Mouse (Mus musculus): ENCODE measurements around the gene Tmem97. TPM values are rescaled to one million over a fixed set of nuclear protein-coding genes. Genes with fewer than 3 reads are reported as not detected.
"Not testable (repeated sequence)": the region's sequence is repeated elsewhere in the genome, so short reads cannot be mapped to it uniquely, and the experiment has no call there.

Tmem97 gene
- polyA plus RNA-seq, 1 experiment: 34.4 TPM

- H3K4me1 ChIP-seq (ENCODE audit: control insufficient read depth, insufficient read depth, low read length): no peaks in the 10 kb centered on the region
- TF ChIP-seq CTCF (conservative IDR thresholded peaks at IDR 0.05; ENCODE audit: insufficient read depth, insufficient read length, low read depth, low read length) (no peak), POLR2A (IDR thresholded peaks at IDR 0.05; ENCODE audit: low read depth, low read length) (no peak)
- no peak overlapping the region for H3K27ac ChIP-seq (ENCODE audit: insufficient read depth, low read depth, low read length)
- no peaks in the 10 kb centered on the region for H3K27me3 ChIP-seq (replicated peaks; ENCODE audit: control insufficient read depth, insufficient read depth, low read length)
- DNase-seq: no peak
- H3K4me3 ChIP-seq (ENCODE audit: insufficient read depth, low read depth, low read length): no peak overlapping the region
- H3K36me3 ChIP-seq (ENCODE audit: control insufficient read depth, insufficient read depth, low read length): peaks cover 3% of the 10 kb centered on the region
These were observed 35.5 kb upstream of the Tmem97 start for GRCm38 (mm10) chr11:78586099-78586498.

GRCm38 (mm10) chr11:78582848-78583247 lies 32.3 kb upstream of the Tmem97 start:
- no peaks in the 10 kb centered on the region for H3K4me1 ChIP-seq (ENCODE audit: control insufficient read depth, insufficient read depth, low read length)
- no peak overlapping the region for H3K4me3 ChIP-seq (ENCODE audit: insufficient read depth, low read depth, low read length)
- H3K36me3 ChIP-seq (ENCODE audit: control insufficient read depth, insufficient read depth, low read length): peaks cover 3% of the 10 kb centered on the region
- H3K27me3 ChIP-seq (replicated peaks; ENCODE audit: control insufficient read depth, insufficient read depth, low read length): no peaks in the 10 kb centered on the region
- no peak for DNase-seq
- 86% methylated on average over 6 of the region's 6 CpGs for WGBS
- TF ChIP-seq POLR2A (IDR thresholded peaks at IDR 0.05; ENCODE audit: low read depth, low read length) (no peak), CTCF (conservative IDR thresholded peaks at IDR 0.05; ENCODE audit: insufficient read depth, insufficient read length, low read depth, low read length) (no peak)
- no peak overlapping the region for H3K27ac ChIP-seq (ENCODE audit: insufficient read depth, low read depth, low read length)

- DNase-seq: peak; percentile 12
- Histone ChIP-seq H3K27me3 (replicated peaks; ENCODE audit: control insufficient read depth, insufficient read depth, low read length) (no peaks in the 10 kb centered on the region), H3K4me1 (ENCODE audit: control insufficient read depth, insufficient read depth, low read length) (no peaks in the 10 kb centered on the region), H3K36me3 (ENCODE audit: control insufficient read depth, insufficient read depth, low read length) (no peaks in the 10 kb centered on the region; the same call in 1 of the 2 replicates), H3K27ac (ENCODE audit: insufficient read depth, low read depth, low read length) (no peak overlapping the region), H3K4me3 (ENCODE audit: insufficient read depth, low read depth, low read length) (no peak overlapping the region)
- 57% methylated on average over 2 of the region's 2 CpGs for WGBS
- no peak for TF ChIP-seq CTCF (conservative IDR thresholded peaks at IDR 0.05; ENCODE audit: insufficient read depth, insufficient read length, low read depth, low read length)
- TF ChIP-seq POLR2A (IDR thresholded peaks at IDR 0.05; ENCODE audit: low read depth, low read length): no peak
These were observed 24.4 kb upstream of the Tmem97 start for GRCm38 (mm10) chr11:78574975-78575374.

GRCm38 (mm10) chr11:78574536-78574935 lies 24.0 kb upstream of the Tmem97 start:
- Histone ChIP-seq H3K4me1 (ENCODE audit: control insufficient read depth, insufficient read depth, low read length) (no peaks in the 10 kb centered on the region), H3K36me3 (ENCODE audit: control insufficient read depth, insufficient read depth, low read length) (no peaks in the 10 kb centered on the region; the same call in 1 of the 2 replicates), H3K4me3 (ENCODE audit: insufficient read depth, low read depth, low read length) (no peak overlapping the region), H3K27me3 (replicated peaks; ENCODE audit: control insufficient read depth, insufficient read depth, low read length) (no peaks in the 10 kb centered on the region), H3K27ac (ENCODE audit: insufficient read depth, low read depth, low read length) (no peak overlapping the region)
- 86% methylated on average over 3 of the region's 3 CpGs for WGBS
- TF ChIP-seq POLR2A (IDR thresholded peaks at IDR 0.05; ENCODE audit: low read depth, low read length): no peak
- no peak for TF ChIP-seq CTCF (conservative IDR thresholded peaks at IDR 0.05; ENCODE audit: insufficient read depth, insufficient read length, low read depth, low read length)
- DNase-seq: no peak

- not testable (repeated sequence) for H3K36me3 ChIP-seq (ENCODE audit: control insufficient read depth, insufficient read depth, low read length); DNase-seq; H3K4me3 ChIP-seq (ENCODE audit: insufficient read depth, low read depth, low read length); H3K4me1 ChIP-seq (ENCODE audit: control insufficient read depth, insufficient read depth, low read length); H3K27ac ChIP-seq (ENCODE audit: insufficient read depth, low read depth, low read length); H3K27me3 ChIP-seq (replicated peaks; ENCODE audit: control insufficient read depth, insufficient read depth, low read length)
- WGBS: 80% methylated on average over 4 of the region's 4 CpGs
These were observed 23.5 kb upstream of the Tmem97 start for GRCm38 (mm10) chr11:78574031-78574430.

GRCm38 (mm10) chr11:78571854-78572253 lies 21.3 kb upstream of the Tmem97 start:
- no peak for DNase-seq
- Histone ChIP-seq H3K4me3 (ENCODE audit: insufficient read depth, low read depth, low read length) (no peak overlapping the region), H3K4me1 (ENCODE audit: control insufficient read depth, insufficient read depth, low read length) (no peaks in the 10 kb centered on the region), H3K27me3 (replicated peaks; ENCODE audit: control insufficient read depth, insufficient read depth, low read length) (no peaks in the 10 kb centered on the region), H3K27ac (ENCODE audit: insufficient read depth, low read depth, low read length) (no peak overlapping the region), H3K36me3 (ENCODE audit: control insufficient read depth, insufficient read depth, low read length) (no peaks in the 10 kb centered on the region; the same call in 1 of the 2 replicates)
- TF ChIP-seq CTCF (conservative IDR thresholded peaks at IDR 0.05; ENCODE audit: insufficient read depth, insufficient read length, low read depth, low read length) (no peak), POLR2A (IDR thresholded peaks at IDR 0.05; ENCODE audit: low read depth, low read length) (no peak)
- 87% methylated on average over 6 of the region's 6 CpGs for WGBS

- 95% methylated on average over 8 of the region's 8 CpGs for WGBS
- DNase-seq: no peak
- H3K4me3 ChIP-seq (ENCODE audit: insufficient read depth, low read depth, low read length): no peak overlapping the region
- no peaks in the 10 kb centered on the region for H3K27me3 ChIP-seq (replicated peaks; ENCODE audit: control insufficient read depth, insufficient read depth, low read length)
- TF ChIP-seq POLR2A (IDR thresholded peaks at IDR 0.05; ENCODE audit: low read depth, low read length) (no peak), CTCF (conservative IDR thresholded peaks at IDR 0.05; ENCODE audit: insufficient read depth, insufficient read length, low read depth, low read length) (no peak)
- no peaks in the 10 kb centered on the region; the same call in 1 of the 2 replicates for H3K36me3 ChIP-seq (ENCODE audit: control insufficient read depth, insufficient read depth, low read length)
- no peak overlapping the region for H3K27ac ChIP-seq (ENCODE audit: insufficient read depth, low read depth, low read length)
- H3K4me1 ChIP-seq (ENCODE audit: control insufficient read depth, insufficient read depth, low read length): no peaks in the 10 kb centered on the region
These were observed 20.9 kb upstream of the Tmem97 start for GRCm38 (mm10) chr11:78571441-78571840.

GRCm38 (mm10) chr11:78569806-78570205 lies 19.2 kb upstream of the Tmem97 start:
- DNase-seq: peak; percentile 36
- H3K27ac ChIP-seq (ENCODE audit: insufficient read depth, low read depth, low read length): peak overlapping the region; percentile 37; the same call in 1 of the 2 replicates
- H3K36me3 ChIP-seq (ENCODE audit: control insufficient read depth, insufficient read depth, low read length): no peaks in the 10 kb centered on the region; the same call in 1 of the 2 replicates
- no peaks in the 10 kb centered on the region for H3K27me3 ChIP-seq (replicated peaks; ENCODE audit: control insufficient read depth, insufficient read depth, low read length)
- WGBS: 42% methylated on average over 3 of the region's 3 CpGs
- H3K4me1 ChIP-seq (ENCODE audit: control insufficient read depth, insufficient read depth, low read length): no peaks in the 10 kb centered on the region
- no peak overlapping the region for H3K4me3 ChIP-seq (ENCODE audit: insufficient read depth, low read depth, low read length)
- TF ChIP-seq POLR2A (IDR thresholded peaks at IDR 0.05; ENCODE audit: low read depth, low read length) (no peak), CTCF (conservative IDR thresholded peaks at IDR 0.05; ENCODE audit: insufficient read depth, insufficient read length, low read depth, low read length) (no peak)
